Mouse (Mus musculus) midbrain, embryonic 16.5 days (tissue): Measurements from ENCODE around the gene Chadl. TPM values are rescaled to one million over a fixed set of nuclear protein-coding genes. Genes with fewer than 3 reads are reported as not detected.

Source experiments
- ATAC-seq: fragments of 200-750 bp; cut with Nextera tagmentation; 2 replicates; pipeline ENCODE4 v1.8.0; 2017; ENCODE audit warnings: moderate TSS enrichment
- H3K27ac ChIP-seq: fragments of 300-500 bp; sonication (generic); 2 replicates; pipeline ENCODE4 v1.5.1; 2014; ENCODE audit warnings: mild to moderate bottlenecking, low read length, mixed read lengths
- H3K27me3 ChIP-seq: fragments of 300-500 bp; sonication (generic); 2 replicates; pipeline ENCODE4 v1.6.1; 2014; ENCODE audit warnings: low read depth, low read length, mixed read lengths; ENCODE audit not compliant: control insufficient read depth, insufficient read depth
- H3K36me3 ChIP-seq: fragments of 300-500 bp; sonication (generic); 2 replicates; pipeline ENCODE4 v1.6.1; 2014; ENCODE audit warnings: mild to moderate bottlenecking, low read length, moderate library complexity, mixed read lengths; ENCODE audit not compliant: control insufficient read depth, insufficient read depth
- H3K4me1 ChIP-seq: fragments of 300-500 bp; sonication (generic); 2 replicates; pipeline ENCODE4 v1.6.1; 2014; ENCODE audit warnings: mild to moderate bottlenecking, low read length, mixed read lengths; ENCODE audit not compliant: control insufficient read depth, insufficient read depth
- H3K4me2 ChIP-seq: fragments of 300-500 bp; sonication (generic); 2 replicates; pipeline ENCODE4 v1.6.1; 2014; ENCODE audit warnings: mild to moderate bottlenecking, low read length, mixed read lengths
- H3K4me3 ChIP-seq: fragments of 300-500 bp; sonication (generic); 2 replicates; pipeline ENCODE4 v1.5.1; 2014; ENCODE audit warnings: low read depth, mild to moderate bottlenecking, low read length, moderate library complexity, mixed read lengths
- H3K9ac ChIP-seq: fragments of 300-500 bp; sonication (generic); 2 replicates; pipeline ENCODE4 v1.6.1; 2014; ENCODE audit warnings: low read depth, low read length, mixed read lengths
- H3K9me3 ChIP-seq: fragments of 300-500 bp; sonication (generic); replicated peaks from 2 replicates; pipeline ENCODE4 v1.6.1; 2014; ENCODE audit warnings: mild to moderate bottlenecking, low read length, mixed read lengths; ENCODE audit not compliant: control insufficient read depth, poor library complexity, severe bottlenecking
- WGBS: fragments of 180-500 bp; shearing (Covaris S2); extraction: QIAGEN DNeasy Blood & Tissue Kit; methylation state at CpG from one replicate; pipeline ENCODE4 v1.1.7; 2014; 5-methylcytosine and 5-hydroxymethylcytosine counted together
- polyA plus RNA-seq: library from polyadenylated mRNA; unstranded; fragments of >200 nt; fragmentation: Nextera tagmentation; extraction: Ambion mirVana; gene quantifications from 2 replicates; pipeline ENCODE4 v1.2.1, GENCODE M21; 2015

The Chadl gene
- polyA plus RNA-seq, 1 experiment from 2014 or later: 42.5 TPM

DNA sequence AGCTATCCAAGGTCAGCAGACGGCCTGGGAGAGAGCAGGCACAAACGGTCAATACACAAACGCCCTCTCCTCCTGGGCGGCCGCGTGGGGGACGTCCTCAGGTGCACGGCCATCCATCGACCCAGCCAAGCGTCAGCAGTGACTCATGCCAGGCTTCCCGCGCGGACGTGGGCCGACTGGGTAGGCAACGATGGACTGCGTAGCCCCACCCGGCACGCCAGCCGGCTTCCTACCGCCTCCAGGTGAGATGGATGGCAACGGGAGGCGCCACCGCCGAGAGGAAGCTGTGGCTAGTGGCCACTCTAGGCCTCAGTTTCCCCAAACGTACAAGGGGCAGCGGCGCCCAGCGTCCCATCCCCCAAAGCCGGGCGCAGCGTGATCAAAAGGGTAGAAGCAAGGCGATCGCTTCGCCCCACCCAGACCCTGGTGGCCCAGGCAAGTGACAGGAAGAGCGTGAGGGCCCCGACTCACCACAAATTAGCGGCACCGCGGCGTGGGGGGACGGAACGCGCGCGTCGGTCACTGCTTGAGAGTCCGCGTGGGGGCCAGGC lies 32.2 kb upstream of the Chadl start:
- WGBS: 0% methylated on average over 49 of the region's 49 CpGs
- H3K27me3 ChIP-seq: no peaks in the 10 kb centered on the region
- peak; percentile 54 for ATAC-seq
- H3K4me1 ChIP-seq: peaks cover 15% of the 10 kb centered on the region
- peak overlapping the region; percentile 66 for H3K4me3 ChIP-seq
- H3K27ac ChIP-seq: peak overlapping the region; percentile 43
- H3K9me3 ChIP-seq: no peaks in the 10 kb centered on the region
- peak overlapping the region; percentile 87 for H3K9ac ChIP-seq
- H3K36me3 ChIP-seq: no peaks in the 10 kb centered on the region
- H3K4me2 ChIP-seq: peak overlapping the region; percentile 91

DNA sequence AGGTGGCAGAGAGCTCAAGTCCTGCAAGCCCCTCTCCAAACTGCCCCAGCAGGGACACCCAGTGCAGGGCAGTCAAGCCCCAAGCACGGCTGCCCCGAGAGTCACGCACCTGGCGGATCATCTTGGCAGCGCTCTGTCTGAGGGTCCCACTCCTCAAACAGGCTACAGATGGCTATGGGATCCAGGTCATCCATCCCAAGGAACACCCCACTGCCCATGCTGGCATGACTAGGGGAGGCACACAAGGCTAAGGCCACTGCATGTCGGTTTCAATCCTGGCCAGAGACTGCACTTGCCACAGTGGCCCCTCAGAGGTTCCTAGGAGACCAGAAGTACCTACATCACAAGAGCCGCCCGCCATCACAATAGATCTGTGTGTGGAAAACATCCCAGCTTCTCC lies 28.9 kb upstream of the Chadl start:
- Histone ChIP-seq H3K9ac (no peak overlapping the region), H3K36me3 (peaks cover 10% of the 10 kb centered on the region), H3K9me3 (no peaks in the 10 kb centered on the region), H3K27ac (no peak overlapping the region), H3K4me1 (peaks cover 15% of the 10 kb centered on the region), H3K4me2 (no peak overlapping the region), H3K27me3 (no peaks in the 10 kb centered on the region), H3K4me3 (no peak overlapping the region)
- ATAC-seq: no peak
- 94% methylated on average over 8 of the region's 8 CpGs for WGBS

DNA sequence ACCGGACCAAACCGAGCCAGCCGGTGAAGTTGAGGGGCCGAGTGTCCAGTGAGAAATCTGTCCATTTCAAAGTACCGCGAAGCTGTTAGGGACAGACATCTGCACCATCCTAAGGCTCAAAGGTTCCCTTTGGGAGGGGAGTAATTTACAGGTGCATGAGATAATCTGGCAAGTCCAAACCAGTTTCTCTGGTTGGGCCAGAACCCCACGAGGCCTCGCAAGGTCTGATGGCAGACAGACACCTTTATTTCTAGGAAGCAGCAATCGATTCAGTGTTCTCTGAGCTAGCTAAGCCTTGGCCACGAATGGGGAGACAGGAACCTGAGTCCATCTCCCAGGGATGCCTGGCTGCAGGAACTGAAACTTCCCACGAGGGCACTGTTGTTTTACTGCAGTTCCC lies 26.6 kb upstream of the Chadl start:
- no peak for ATAC-seq
- 93% methylated on average over 11 of the region's 11 CpGs for WGBS
- Histone ChIP-seq H3K4me1 (peaks cover 16% of the 10 kb centered on the region), H3K9ac (no peak overlapping the region), H3K36me3 (peaks cover 15% of the 10 kb centered on the region), H3K4me3 (no peak overlapping the region), H3K4me2 (no peak overlapping the region), H3K9me3 (no peaks in the 10 kb centered on the region), H3K27me3 (no peaks in the 10 kb centered on the region), H3K27ac (no peak overlapping the region)

DNA sequence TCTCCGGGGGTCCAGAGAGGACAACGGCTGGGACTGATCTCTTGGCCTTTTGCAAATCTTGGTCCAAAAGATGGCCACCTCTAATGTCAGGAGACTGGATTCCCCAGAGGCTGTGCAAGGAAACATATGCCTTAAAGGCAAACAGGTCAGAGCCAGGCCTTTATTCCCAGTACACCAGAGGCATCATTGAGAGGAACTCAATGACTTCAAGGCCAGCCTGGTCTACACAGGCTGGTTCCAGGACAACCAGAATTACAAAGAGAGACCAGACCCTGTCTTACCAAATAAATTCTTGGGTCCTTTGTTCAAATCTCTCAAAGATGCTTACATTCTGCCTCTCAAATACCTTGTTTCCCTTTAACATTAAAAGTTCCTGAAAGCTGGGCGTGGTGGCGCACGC lies 25.3 kb upstream of the Chadl start:
- Histone ChIP-seq H3K36me3 (peaks cover 15% of the 10 kb centered on the region), H3K4me2 (no peak overlapping the region), H3K9ac (no peak overlapping the region), H3K27me3 (no peaks in the 10 kb centered on the region), H3K4me3 (no peak overlapping the region), H3K27ac (no peak overlapping the region), H3K9me3 (no peaks in the 10 kb centered on the region), H3K4me1 (peaks cover 12% of the 10 kb centered on the region; the same call in 1 of the 2 replicates)
- 91% methylated on average over 5 of the region's 5 CpGs for WGBS
- no peak for ATAC-seq

DNA sequence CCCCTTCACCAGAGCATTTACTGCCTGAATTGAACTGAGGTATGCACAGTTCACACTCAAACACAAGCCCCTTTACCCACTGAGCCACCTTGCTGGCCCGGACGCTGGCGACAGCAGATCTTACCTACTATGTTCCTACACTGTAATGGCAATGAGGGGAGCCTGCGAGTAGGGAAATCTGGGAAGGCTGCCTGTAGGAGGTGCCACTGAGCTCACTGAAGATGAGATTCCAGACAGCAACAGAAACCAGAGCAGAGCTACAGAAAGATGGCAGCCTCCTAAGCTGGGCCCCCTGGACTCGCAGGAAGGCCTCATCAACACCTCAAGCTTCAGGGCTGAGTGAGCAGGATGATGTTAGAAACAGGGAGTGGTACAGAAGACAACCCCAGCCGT lies 22.0 kb upstream of the Chadl start:
- no peaks in the 10 kb centered on the region for H3K27me3 ChIP-seq
- 92% methylated on average over 6 of the region's 6 CpGs for WGBS
- no peak for ATAC-seq
- peak overlapping the region; percentile 88 for H3K27ac ChIP-seq
- H3K4me3 ChIP-seq: no peak overlapping the region
- H3K4me1 ChIP-seq: peaks cover 13% of the 10 kb centered on the region; the same call in 1 of the 2 replicates
- no peaks in the 10 kb centered on the region for H3K9me3 ChIP-seq
- no peak overlapping the region for H3K4me2 ChIP-seq
- no peak overlapping the region for H3K9ac ChIP-seq
- H3K36me3 ChIP-seq: peaks cover 20% of the 10 kb centered on the region

DNA sequence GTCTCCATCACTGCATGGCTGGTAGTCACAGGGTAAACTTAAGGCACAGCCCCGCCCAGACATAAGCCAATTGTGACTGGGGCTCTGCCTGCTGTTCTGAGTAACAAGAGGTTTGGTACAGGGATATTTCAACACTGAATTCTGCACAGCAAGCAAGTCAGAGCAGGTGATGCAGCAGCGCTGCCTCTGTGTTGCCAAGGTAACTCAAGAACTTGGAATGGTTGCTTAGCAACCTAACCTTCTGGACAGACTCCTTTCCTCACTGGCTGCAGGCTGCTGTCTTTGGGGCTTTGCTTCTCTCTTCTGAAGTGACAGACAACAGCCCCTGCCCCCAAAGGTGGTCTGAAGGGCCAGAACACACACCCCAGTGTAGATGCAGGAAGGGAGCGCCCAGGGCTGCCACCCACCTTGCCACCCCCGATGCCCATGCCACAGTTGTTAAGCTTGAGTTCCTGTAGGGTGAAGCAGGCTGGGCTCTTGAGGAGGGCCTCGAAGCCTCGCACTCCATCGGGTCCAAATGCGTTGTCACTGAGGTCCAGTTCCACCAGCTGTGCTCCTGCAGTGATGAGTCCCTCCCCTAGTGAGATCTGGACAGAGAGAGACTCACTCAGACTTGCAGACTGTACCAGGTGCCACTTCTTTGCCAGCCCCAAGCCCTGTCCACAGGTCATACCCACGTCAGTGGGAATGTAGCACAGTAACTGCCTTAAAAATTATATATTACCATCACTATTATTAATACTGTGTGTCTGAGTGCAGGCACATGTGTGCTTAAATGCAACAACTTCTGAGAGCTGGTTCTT lies 21.4 kb upstream of the Chadl start:
- H3K9ac ChIP-seq: peak overlapping the region; percentile 39; the same call in 1 of the 2 replicates
- ATAC-seq: peak; percentile 93
- peaks cover 19% of the 10 kb centered on the region for H3K36me3 ChIP-seq
- H3K4me1 ChIP-seq: peaks cover 13% of the 10 kb centered on the region; the same call in 1 of the 2 replicates
- no peak overlapping the region for H3K4me3 ChIP-seq
- H3K4me2 ChIP-seq: peak overlapping the region; percentile 41
- H3K27me3 ChIP-seq: no peaks in the 10 kb centered on the region
- H3K27ac ChIP-seq: peak overlapping the region; percentile 88
- H3K9me3 ChIP-seq: no peaks in the 10 kb centered on the region
- 69% methylated on average over 9 of the region's 9 CpGs for whole genome bisulfite sequencing

DNA sequence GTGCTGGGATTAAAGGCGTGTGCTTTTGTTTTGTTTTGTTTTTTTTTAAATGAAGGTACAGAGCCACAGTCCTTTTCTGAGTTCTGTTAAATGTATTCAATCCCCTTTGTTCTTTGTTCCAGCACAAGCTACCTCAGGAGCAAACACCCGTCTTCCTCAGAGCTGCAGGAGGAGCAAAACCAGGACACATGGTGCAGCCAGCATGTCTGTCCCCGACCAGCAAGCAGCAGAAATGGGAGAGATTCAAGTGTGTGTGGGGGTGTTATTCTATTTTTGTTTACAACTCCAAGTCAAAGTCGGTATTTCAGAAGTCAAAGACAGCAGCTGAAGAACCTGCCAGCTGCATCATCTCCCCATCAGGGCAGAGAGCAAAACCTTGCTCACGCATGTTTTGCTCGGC lies 16.7 kb upstream of the Chadl start:
- H3K27ac ChIP-seq: no peak overlapping the region
- peaks cover 10% of the 10 kb centered on the region; the same call in 1 of the 2 replicates for H3K4me1 ChIP-seq
- 81% methylated on average over 6 of the region's 6 CpGs for WGBS
- H3K9ac ChIP-seq: no peak overlapping the region
- H3K9me3 ChIP-seq: no peaks in the 10 kb centered on the region
- H3K36me3 ChIP-seq: peaks cover 40% of the 10 kb centered on the region
- no peak overlapping the region for H3K4me2 ChIP-seq
- H3K27me3 ChIP-seq: no peaks in the 10 kb centered on the region
- H3K4me3 ChIP-seq: no peak overlapping the region
- no peak for ATAC-seq

DNA sequence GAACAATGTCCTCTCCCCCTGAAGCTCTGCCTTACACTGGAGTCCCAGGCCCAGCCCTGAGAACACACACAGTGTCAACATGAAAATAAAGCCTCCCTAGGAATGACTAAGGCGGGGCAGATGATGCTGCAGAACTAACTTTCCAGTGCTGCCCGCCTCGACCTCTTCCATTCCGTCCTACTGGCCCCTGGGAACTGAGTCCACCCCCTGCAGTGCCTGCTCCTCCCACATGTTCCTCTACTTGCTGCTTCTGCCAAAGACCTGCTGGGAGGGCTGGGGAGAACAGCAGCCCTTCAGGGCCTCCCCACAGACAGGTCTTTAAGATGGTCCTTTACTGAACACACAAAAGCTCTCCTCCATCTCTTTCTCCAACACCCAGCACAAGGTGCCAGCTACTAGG lies 13.7 kb upstream of the Chadl start:
- no peak for ATAC-seq
- Histone ChIP-seq H3K27me3 (no peaks in the 10 kb centered on the region), H3K9me3 (no peaks in the 10 kb centered on the region), H3K36me3 (peaks cover 41% of the 10 kb centered on the region), H3K27ac (no peak overlapping the region), H3K4me1 (no peaks in the 10 kb centered on the region), H3K4me2 (no peak overlapping the region), H3K9ac (no peak overlapping the region), H3K4me3 (no peak overlapping the region)
- 77% methylated on average over 4 of the region's 4 CpGs for WGBS

DNA sequence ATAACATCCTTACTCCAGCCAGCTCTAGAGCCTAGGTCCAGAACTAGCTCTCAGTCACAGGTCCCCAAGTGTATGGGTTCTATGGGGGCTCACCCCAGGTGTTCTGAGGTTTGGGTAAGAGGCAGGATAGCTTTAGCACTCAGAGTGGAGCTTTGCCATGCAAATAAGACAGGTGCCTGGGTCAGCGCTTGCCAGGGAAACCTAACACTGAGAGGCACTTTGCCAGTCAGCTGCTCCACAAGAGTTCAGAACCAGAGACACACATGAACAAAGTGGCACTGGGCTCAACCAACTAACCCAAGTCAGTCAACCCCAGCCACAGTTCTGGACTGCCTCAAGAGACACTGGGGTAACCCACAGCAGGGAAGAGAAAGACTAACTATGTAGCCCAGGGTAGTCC lies 12.6 kb upstream of the Chadl start:
- H3K27ac ChIP-seq: no peak overlapping the region
- no peak overlapping the region for H3K4me2 ChIP-seq
- H3K4me1 ChIP-seq: no peaks in the 10 kb centered on the region
- H3K4me3 ChIP-seq: no peak overlapping the region
- no peaks in the 10 kb centered on the region for H3K27me3 ChIP-seq
- H3K9me3 ChIP-seq: no peaks in the 10 kb centered on the region
- no peak overlapping the region for H3K9ac ChIP-seq
- no peak for ATAC-seq
- peaks cover 45% of the 10 kb centered on the region for H3K36me3 ChIP-seq
- 94% methylated on average over 1 of the region's 1 CpGs for WGBS
